In genomic region chr17:34881166-34881565, GRCm38 (mm10) we compare ENCODE assay signal across 28 mouse cellular contexts. TPM values are rescaled to one million over a fixed set of nuclear protein-coding genes. Genes with fewer than 3 reads are reported as not detected.
A peak's percentile ranks its signal among the peaks of the same experiment; 100 is the strongest.
DNase-seq lines count a peak whose midpoint lies in the region; ATAC-seq lines count a peak whose summit lies in the region.
"Had no signal": no experiment of that assay in that cellular context is flagged by ENCODE, and none has a peak within 500 bp of the region (broad histone marks: within the 10 kb centered on the region; RNA-seq: fewer than 3 reads in every experiment).

No protein-coding gene starts in this region.

- H3K4me3 ChIP-seq in hindbrain, embryonic 12.5 days = no peak overlapping the region
- no peak overlapping the region for H3K4me3 ChIP-seq in hindbrain, embryonic 10.5 days
- peak overlapping the region; percentile 35 for H3K4me3 ChIP-seq in intestine, embryonic 16.5 days (ENCODE audit: low read length)
- peak overlapping the region; percentile 42 for H3K4me3 ChIP-seq in liver, embryonic 15.5 days (replicated peaks)
- H3K4me3 ChIP-seq: forebrain, embryonic 12.5 days; heart, embryonic 15.5 days; midbrain, embryonic 13.5 days; neural tube, embryonic 12.5 days had no signal

- no peaks in the 10 kb centered on the region; the same call in 1 of the 2 replicates for H3K4me1 ChIP-seq in hindbrain, embryonic 12.5 days
- peaks cover 13% of the 10 kb centered on the region for H3K4me1 ChIP-seq in hindbrain, embryonic 10.5 days (replicated peaks)
- 0 out of 2 replicates have a peak, but pooled peaks cover 2% of the 10 kb centered on the region for H3K4me1 ChIP-seq in intestine, embryonic 16.5 days (ENCODE audit: control insufficient read depth, insufficient read depth, low read length)
- peaks cover 33% of the 10 kb centered on the region for H3K4me1 ChIP-seq in liver, embryonic 15.5 days (replicated peaks)
- H3K4me1 ChIP-seq: midbrain, embryonic 13.5 days; neural tube, embryonic 12.5 days had no signal

- peaks cover 23% of the 10 kb centered on the region for H3K27me3 ChIP-seq in hindbrain, embryonic 12.5 days
- peaks cover 26% of the 10 kb centered on the region for H3K27me3 ChIP-seq in hindbrain, embryonic 10.5 days (ENCODE audit: insufficient read depth, poor library complexity, severe bottlenecking)
- H3K27me3 ChIP-seq in intestine, embryonic 16.5 days (replicated peaks; ENCODE audit: control insufficient read depth, insufficient read depth, low read length) = no peaks in the 10 kb centered on the region; the same call in 1 of the 2 replicates
- H3K27me3 ChIP-seq in liver, embryonic 15.5 days = no peaks in the 10 kb centered on the region
- H3K27me3 ChIP-seq: heart, embryonic 15.5 days had no signal

- no peak overlapping the region for H3K9ac ChIP-seq in hindbrain, embryonic 12.5 days
- peak overlapping the region; percentile 49 for H3K9ac ChIP-seq in intestine, embryonic 16.5 days (ENCODE audit: low read depth, low read length)
- no peak overlapping the region; the same call in 1 of the 2 replicates for H3K9ac ChIP-seq in liver, embryonic 15.5 days
- H3K9ac ChIP-seq: forebrain, embryonic 12.5 days; heart, embryonic 15.5 days; midbrain, embryonic 13.5 days had no signal

- no peaks in the 10 kb centered on the region for H3K36me3 ChIP-seq in hindbrain, embryonic 12.5 days
- no peaks in the 10 kb centered on the region for H3K36me3 ChIP-seq in hindbrain, embryonic 10.5 days
- no peaks in the 10 kb centered on the region for H3K36me3 ChIP-seq in intestine, embryonic 16.5 days (ENCODE audit: control insufficient read depth, insufficient read depth, low read length)
- H3K36me3 ChIP-seq in liver, embryonic 15.5 days (replicated peaks) = no peaks in the 10 kb centered on the region
- H3K36me3 ChIP-seq: forebrain, embryonic 12.5 days; heart, embryonic 15.5 days; limb, embryonic 10.5 days; midbrain, embryonic 13.5 days; neural tube, embryonic 12.5 days had no signal

- intact Hi-C loops in left cerebral cortex, postnatal 10 days (cut with DNase I) = no loop called here

- ATAC-seq in hindbrain, embryonic 12.5 days (ENCODE audit: low FRiP score) = no peak
- ATAC-seq in intestine, embryonic 16.5 days = peak; percentile 19; the same call in 1 of the 2 replicates
- no peak for ATAC-seq in liver, embryonic 15.5 days (ENCODE audit: insufficient read depth)
- ATAC-seq: hindbrain, postnatal 0 days; midbrain, embryonic 13.5 days had no signal

- no peak for DNase-seq in hindbrain, embryonic 10.5 days (ENCODE audit: low spot score)
- peak; percentile 67 for DNase-seq in 3T3-L1 (ENCODE audit: low read depth, low spot score)
- no peak for DNase-seq in thymus, postnatal 10 days (ENCODE audit: low spot score in 2 of 2)
- DNase-seq in layer of hippocampus, adult 18-20 months (ENCODE audit: low spot score in 2 of 2) = no peak
- no peak for DNase-seq in left cerebral cortex, postnatal 10 days (ENCODE audit: extremely low spot score in 1 of 2, low spot score in 2 of 2)
- DNase-seq: cerebellum, adult 2 months; gastrocnemius, postnatal 36 days; lung, adult 18-20 months; thymus, postnatal 4 days had no signal

- no peaks in the 10 kb centered on the region for H3K9me3 ChIP-seq in hindbrain, embryonic 12.5 days (replicated peaks)
- H3K9me3 ChIP-seq in hindbrain, embryonic 10.5 days = no peaks in the 10 kb centered on the region
- H3K9me3 ChIP-seq in intestine, embryonic 16.5 days (ENCODE audit: control insufficient read depth, low read length) = no peaks in the 10 kb centered on the region
- no peaks in the 10 kb centered on the region for H3K9me3 ChIP-seq in liver, embryonic 15.5 days (replicated peaks)
- H3K9me3 ChIP-seq: forebrain, embryonic 12.5 days; heart, embryonic 15.5 days; limb, embryonic 10.5 days; midbrain, embryonic 13.5 days; neural tube, embryonic 12.5 days had no signal

- 0 out of 2 replicates have a peak overlapping the region, but pooled peaks have one; percentile 4 for H3K4me2 ChIP-seq in hindbrain, embryonic 12.5 days (replicated peaks)
- H3K4me2 ChIP-seq in intestine, embryonic 16.5 days (ENCODE audit: low read depth, low read length) = peak overlapping the region; percentile 50
- H3K4me2 ChIP-seq in liver, embryonic 15.5 days = peak overlapping the region; percentile 57
- H3K4me2 ChIP-seq: forebrain, embryonic 12.5 days; midbrain, embryonic 13.5 days had no signal

- no peak overlapping the region for H3K27ac ChIP-seq in hindbrain, embryonic 12.5 days
- H3K27ac ChIP-seq in hindbrain, embryonic 10.5 days = no peak overlapping the region
- H3K27ac ChIP-seq in intestine, embryonic 16.5 days (ENCODE audit: low read length) = no peak overlapping the region
- peak overlapping the region; percentile 39 for H3K27ac ChIP-seq in liver, embryonic 15.5 days (replicated peaks)
- H3K27ac ChIP-seq: forebrain, embryonic 12.5 days; heart, embryonic 15.5 days; hindbrain, postnatal 0 days; kidney, postnatal 0 days; limb, embryonic 10.5 days; midbrain, embryonic 13.5 days; neural tube, embryonic 12.5 days had no signal

RNA-seq across cellular contexts. Expression of gene Gm20547, which starts 0.7 kb away (rescaled TPM):
- 0.10 and 0.29 TPM in 2 replicates for polyA plus RNA-seq in hindbrain, embryonic 12.5 days (2016; fragmentation: Nextera tagmentation; extraction: Ambion mirVana)
- polyA plus RNA-seq in hindbrain, embryonic 10.5 days (2016; fragmentation: Nextera tagmentation; extraction: Ambion mirVana) = 0.14 TPM in 1 of 2 replicates, not detected in the other
- not detected in 2 replicates for polyA plus RNA-seq in intestine, embryonic 16.5 days (2015; fragmentation: Nextera tagmentation; extraction: Ambion mirVana)
- polyA plus RNA-seq in liver, embryonic 15.5 days (2015; fragmentation: Nextera tagmentation; extraction: Ambion mirVana) = 0.07 TPM in 1 of 2 replicates, not detected in the other
- under 1 TPM in 1 of 2 experiments, not detected in 1; 0.10 TPM for total RNA-seq in layer of hippocampus, adult 18-20 months (2021)
- total RNA-seq in left cerebral cortex, postnatal 10 days (2021) = not detected
- total RNA-seq: common myeloid progenitor, adult 5-6 weeks; gastrocnemius, adult 18-20 months; heart, adult 8-10 months; hematopoietic stem cell, adult 5-6 weeks; hindbrain, postnatal 0 days; layer of hippocampus, postnatal 14 days; left cerebral cortex, adult 8-10 months; megakaryocyte, adult 5-6 weeks had no signal
- polyA plus RNA-seq: C2C12; forebrain, embryonic 12.5 days; heart, embryonic 15.5 days; hindbrain, postnatal 0 days; kidney, postnatal 0 days; neural tube, embryonic 12.5 days; stomach, embryonic 14.5 days had no signal

RNA-seq across cellular contexts. Expression of gene Zbtb12, which starts 1.9 kb away (rescaled TPM):
- polyA plus RNA-seq in hindbrain, embryonic 12.5 days (2016; fragmentation: Nextera tagmentation; extraction: Ambion mirVana) = 12.0 and 12.8 TPM in 2 replicates
- 5.2 and 5.6 TPM in 2 replicates for polyA plus RNA-seq in hindbrain, embryonic 10.5 days (2016; fragmentation: Nextera tagmentation; extraction: Ambion mirVana)
- 1.5 and 1.7 TPM in 2 replicates for polyA plus RNA-seq in intestine, embryonic 16.5 days (2015; fragmentation: Nextera tagmentation; extraction: Ambion mirVana)
- polyA plus RNA-seq in liver, embryonic 15.5 days (2015; fragmentation: Nextera tagmentation; extraction: Ambion mirVana) = 0.41 and 0.64 TPM in 2 replicates
- 1 to 10 TPM; 8.6 to 8.8 TPM for total RNA-seq in layer of hippocampus, adult 18-20 months (2021)
- total RNA-seq in left cerebral cortex, postnatal 10 days (2021) = 1 to 10 TPM; 6.3 to 6.8 TPM

RNA-seq across cellular contexts. Expression of gene C2, which starts 16.9 kb away (rescaled TPM):
- 1.4 and 2.6 TPM in 2 replicates for polyA plus RNA-seq in hindbrain, embryonic 12.5 days (2016; fragmentation: Nextera tagmentation; extraction: Ambion mirVana)
- polyA plus RNA-seq in hindbrain, embryonic 10.5 days (2016; fragmentation: Nextera tagmentation; extraction: Ambion mirVana) = 0.58 and 1.0 TPM in 2 replicates
- 26.5 and 36.0 TPM in 2 replicates for polyA plus RNA-seq in intestine, embryonic 16.5 days (2015; fragmentation: Nextera tagmentation; extraction: Ambion mirVana)
- 25.2 and 26.5 TPM in 2 replicates for polyA plus RNA-seq in liver, embryonic 15.5 days (2015; fragmentation: Nextera tagmentation; extraction: Ambion mirVana)
- 1 to 10 TPM in 1 of 2 experiments, under 1 TPM in 1; 0.89 to 3.1 TPM for total RNA-seq in layer of hippocampus, adult 18-20 months (2021)
- 1 to 10 TPM; 2.1 to 2.9 TPM for total RNA-seq in left cerebral cortex, postnatal 10 days (2021)
- total RNA-seq: hematopoietic stem cell, adult 5-6 weeks had no signal

RNA-seq across cellular contexts. Expression of gene Ehmt2, which starts 17.1 kb away (rescaled TPM):
- 110 and 113 TPM in 2 replicates for polyA plus RNA-seq in hindbrain, embryonic 12.5 days (2016; fragmentation: Nextera tagmentation; extraction: Ambion mirVana)
- 98.2 and 100 TPM in 2 replicates for polyA plus RNA-seq in hindbrain, embryonic 10.5 days (2016; fragmentation: Nextera tagmentation; extraction: Ambion mirVana)
- 59.8 and 61.9 TPM in 2 replicates for polyA plus RNA-seq in intestine, embryonic 16.5 days (2015; fragmentation: Nextera tagmentation; extraction: Ambion mirVana)
- 14.6 and 15.1 TPM in 2 replicates for polyA plus RNA-seq in liver, embryonic 15.5 days (2015; fragmentation: Nextera tagmentation; extraction: Ambion mirVana)
- total RNA-seq in layer of hippocampus, adult 18-20 months (2021) = 100 to 1,000 TPM; 186 to 193 TPM
- total RNA-seq in left cerebral cortex, postnatal 10 days (2021) = 100 to 1,000 TPM; 174 to 181 TPM

RNA-seq across cellular contexts. Expression of gene Cfb, which starts 18.8 kb away (rescaled TPM):
- 2.2 TPM in 2 replicates for polyA plus RNA-seq in hindbrain, embryonic 12.5 days (2016; fragmentation: Nextera tagmentation; extraction: Ambion mirVana)
- polyA plus RNA-seq in hindbrain, embryonic 10.5 days (2016; fragmentation: Nextera tagmentation; extraction: Ambion mirVana) = 1.9 TPM in 2 replicates
- polyA plus RNA-seq in intestine, embryonic 16.5 days (2015; fragmentation: Nextera tagmentation; extraction: Ambion mirVana) = 95.8 and 107 TPM in 2 replicates
- 281 and 374 TPM in 2 replicates for polyA plus RNA-seq in liver, embryonic 15.5 days (2015; fragmentation: Nextera tagmentation; extraction: Ambion mirVana)
- total RNA-seq in layer of hippocampus, adult 18-20 months (2021) = not detected
- under 1 TPM; 0.51 to 0.62 TPM for total RNA-seq in left cerebral cortex, postnatal 10 days (2021)
- total RNA-seq: common myeloid progenitor, adult 5-6 weeks; hematopoietic stem cell, adult 5-6 weeks had no signal

Comparison
In these comparisons a context has a peak if more than half of its experiments do, and no peak if none do; other contexts are left out.
1. H3K4me2 ChIP-seq: peak in every context shown above with its lines; median percentile 57 in liver, embryonic 15.5 days; 50 in intestine, embryonic 16.5 days; 4 in hindbrain, embryonic 12.5 days.
2. H3K4me3 ChIP-seq: peak in intestine, embryonic 16.5 days (single experiment) and liver, embryonic 15.5 days (single experiment); none in hindbrain, embryonic 12.5 days (single experiment) and hindbrain, embryonic 10.5 days (single experiment).